Mouse (Mus musculus): ENCODE measurements around the gene Tle2. TPM values are rescaled to one million over a fixed set of nuclear protein-coding genes. Genes with fewer than 3 reads are reported as not detected.

Gene Tle2
- polyA plus RNA-seq, 1 experiment from 2014 or later = 41.7 TPM

DNA sequence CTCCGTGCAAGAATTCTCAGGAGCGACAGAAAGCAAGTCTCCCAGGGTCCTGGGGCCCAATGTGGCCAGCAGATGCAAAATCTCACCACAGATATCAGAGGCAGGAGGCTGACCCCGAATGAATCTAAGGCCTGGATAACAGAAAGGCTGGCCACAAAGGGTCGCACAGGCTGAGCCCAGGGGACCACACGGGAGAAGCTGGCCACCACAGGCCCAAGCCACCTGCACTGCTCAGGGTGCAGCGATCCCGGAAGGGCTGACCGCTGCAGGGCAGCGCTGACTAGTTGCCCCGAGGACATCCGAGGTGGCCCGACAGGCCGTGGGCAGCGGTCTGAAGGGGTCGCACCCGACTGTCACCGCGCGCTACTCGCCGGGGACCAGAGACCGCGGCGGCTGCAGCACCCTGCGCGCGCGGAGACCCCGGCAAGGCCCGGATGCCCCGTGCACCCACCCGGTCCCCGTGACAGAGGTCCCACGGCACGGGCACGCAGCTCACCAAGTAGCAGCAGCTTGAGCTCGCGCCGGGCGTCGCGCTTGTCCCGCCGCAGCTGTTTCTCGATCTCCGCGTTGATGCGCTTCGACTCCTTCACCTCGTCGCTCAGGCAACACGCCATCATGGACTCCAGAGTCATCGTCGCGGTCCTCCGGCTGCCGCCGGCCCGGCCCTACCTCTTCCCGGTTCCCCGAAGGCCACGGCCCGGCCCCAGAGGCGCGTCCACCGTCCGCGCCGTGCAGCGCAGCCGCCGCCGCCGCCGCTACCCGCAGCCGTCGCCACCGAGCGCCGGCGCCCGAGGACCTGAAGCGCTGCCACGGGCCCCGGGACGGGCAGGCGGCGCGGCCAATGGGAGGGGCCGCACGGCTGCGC, 29.8 kb upstream of the Tle2 start:
- H3K4me2 ChIP-seq = peak overlapping the region; percentile 89
- peak; percentile 4; the same call in 1 of the 2 replicates for ATAC-seq (ENCODE audit: insufficient number of reproducible peaks, low FRiP score, low TSS enrichment, low read depth)
- H3K36me3 ChIP-seq = peaks cover 10% of the 10 kb centered on the region
- H3K9ac ChIP-seq = peak overlapping the region; percentile 99
- H3K27me3 ChIP-seq = no peaks in the 10 kb centered on the region
- H3K9me3 ChIP-seq = no peaks in the 10 kb centered on the region
- peak overlapping the region; percentile 98 for H3K4me3 ChIP-seq
- H3K27ac ChIP-seq = peak overlapping the region; percentile 81
- under 1% methylated on average over 93 of the region's 93 CpGs for WGBS
- peaks cover 39% of the 10 kb centered on the region for H3K4me1 ChIP-seq

- peak within 1 kb of the TSS; percentile 86 for H3K27ac ChIP-seq
- H3K4me3 ChIP-seq = peak within 1 kb of the TSS; percentile 98
- ATAC-seq (ENCODE audit: insufficient number of reproducible peaks, low FRiP score, low TSS enrichment, low read depth) = peak; percentile 96
- peaks cover 6% of the 10 kb centered on the region; the same call in 1 of the 2 replicates for H3K36me3 ChIP-seq
- H3K9ac ChIP-seq = peak within 1 kb of the TSS; percentile 99
- H3K4me2 ChIP-seq = peak within 1 kb of the TSS; percentile 89
- peaks cover 36% of the 10 kb centered on the region for H3K4me1 ChIP-seq
- WGBS = 1% methylated on average over 59 of the region's 59 CpGs
- no peaks in the 10 kb centered on the region for H3K9me3 ChIP-seq
- H3K27me3 ChIP-seq = no peaks in the 10 kb centered on the region
These were observed 29.1 kb upstream of the Tle2 start, which contains the start of gene Gna11 for GRCm38 (mm10) chr10:81545161-81545747. Gene Gna11, minus strand, starts transcription at chr10:81545190.

- Histone ChIP-seq H3K9me3 (no peaks in the 10 kb centered on the region), H3K4me2 (no peak overlapping the region), H3K27ac (no peak overlapping the region), H3K9ac (no peak overlapping the region), H3K4me1 (peaks cover 34% of the 10 kb centered on the region), H3K36me3 (no peaks in the 10 kb centered on the region), H3K4me3 (no peak overlapping the region), H3K27me3 (no peaks in the 10 kb centered on the region)
- ATAC-seq (ENCODE audit: insufficient number of reproducible peaks, low FRiP score, low TSS enrichment, low read depth) = no peak
- WGBS = 72% methylated on average over 5 of the region's 5 CpGs
These were observed 28.0 kb upstream of the Tle2 start for GRCm38 (mm10) chr10:81546332-81546731.

DNA sequence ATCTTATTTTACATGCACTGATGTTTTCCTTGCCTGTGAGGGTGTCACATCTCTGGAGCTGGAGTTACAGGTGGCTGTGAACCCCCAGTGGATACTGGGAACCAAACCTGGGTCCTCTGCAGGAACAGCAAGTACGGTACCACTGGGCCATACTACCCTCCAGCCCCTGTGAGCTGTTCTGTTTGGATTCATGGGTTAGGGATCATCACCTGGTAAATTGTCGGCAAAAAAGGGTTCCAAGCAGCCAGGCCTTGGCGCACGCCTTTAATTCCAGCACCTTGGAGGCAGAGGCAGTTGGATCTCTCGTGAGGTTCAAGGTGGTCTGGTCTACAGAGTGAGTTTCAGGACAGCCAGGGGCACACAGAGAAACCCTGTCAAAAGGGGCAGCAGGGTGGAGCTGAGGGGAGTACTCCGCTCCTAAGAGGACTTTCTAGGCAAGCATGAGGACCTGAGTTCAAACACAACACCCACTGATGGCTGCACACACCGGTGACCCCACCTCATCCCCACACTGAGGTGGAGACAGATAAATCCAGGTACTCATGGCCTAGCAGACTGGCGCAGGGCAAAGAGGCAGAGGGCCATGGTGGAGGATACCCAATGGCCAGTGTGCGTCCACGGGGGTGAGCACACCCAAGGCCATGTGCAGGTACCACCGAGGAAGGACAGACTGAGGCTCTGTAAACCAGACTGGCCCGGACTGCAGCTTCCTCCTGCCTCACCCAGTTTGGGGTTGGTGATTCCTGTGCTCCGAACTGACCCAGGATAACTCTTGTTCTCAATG, 27.4 kb upstream of the Tle2 start:
- Histone ChIP-seq H3K4me2 (no peak overlapping the region), H3K36me3 (no peaks in the 10 kb centered on the region), H3K9me3 (no peaks in the 10 kb centered on the region), H3K27ac (no peak overlapping the region), H3K9ac (no peak overlapping the region), H3K4me1 (peaks cover 35% of the 10 kb centered on the region), H3K4me3 (no peak overlapping the region), H3K27me3 (no peaks in the 10 kb centered on the region)
- no peak for ATAC-seq (ENCODE audit: insufficient number of reproducible peaks, low FRiP score, low TSS enrichment, low read depth)
- 91% methylated on average over 13 of the region's 13 CpGs for WGBS

- Histone ChIP-seq H3K9ac (no peak overlapping the region), H3K4me2 (no peak overlapping the region), H3K27ac (no peak overlapping the region), H3K9me3 (no peaks in the 10 kb centered on the region), H3K27me3 (no peaks in the 10 kb centered on the region), H3K4me1 (peaks cover 16% of the 10 kb centered on the region), H3K36me3 (no peaks in the 10 kb centered on the region), H3K4me3 (no peak overlapping the region)
- no peak for ATAC-seq (ENCODE audit: insufficient number of reproducible peaks, low FRiP score, low TSS enrichment, low read depth)
- 56% methylated on average over 5 of the region's 5 CpGs for WGBS
These were observed 25.4 kb upstream of the Tle2 start for GRCm38 (mm10) chr10:81548944-81549343.

DNA sequence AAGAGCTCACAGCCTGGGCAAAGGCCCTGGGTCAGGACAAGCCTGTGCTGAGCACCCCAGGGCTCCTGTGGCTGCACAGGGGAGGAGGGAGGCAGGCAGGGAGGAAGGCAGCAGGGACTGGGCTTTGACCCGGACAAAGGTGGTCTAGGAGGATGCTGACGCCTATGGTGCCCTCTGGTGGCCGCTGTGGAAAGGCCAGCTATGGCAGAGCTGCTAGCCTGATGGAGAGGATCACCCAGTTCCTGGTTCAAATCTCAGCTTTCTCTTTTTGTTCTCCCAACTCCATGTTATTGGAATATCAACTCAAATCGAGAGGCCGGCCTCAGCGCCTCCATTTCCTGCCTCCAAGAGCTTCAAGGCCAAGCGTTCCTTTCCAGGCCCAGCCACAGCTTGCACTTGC, 24.1 kb upstream of the Tle2 start:
- Histone ChIP-seq H3K4me3 (no peak overlapping the region), H3K4me1 (peaks cover 12% of the 10 kb centered on the region), H3K4me2 (no peak overlapping the region), H3K9me3 (no peaks in the 10 kb centered on the region), H3K27ac (no peak overlapping the region), H3K27me3 (no peaks in the 10 kb centered on the region), H3K9ac (no peak overlapping the region), H3K36me3 (no peaks in the 10 kb centered on the region)
- 12% methylated on average over 7 of the region's 7 CpGs for WGBS
- no peak for ATAC-seq (ENCODE audit: insufficient number of reproducible peaks, low FRiP score, low TSS enrichment, low read depth)

GRCm38 (mm10) chr10:81551597-81552102, 22.7 kb upstream of the Tle2 start:
- Histone ChIP-seq H3K27ac (peak overlapping the region; percentile 35), H3K36me3 (no peaks in the 10 kb centered on the region), H3K9ac (no peak overlapping the region), H3K27me3 (no peaks in the 10 kb centered on the region), H3K9me3 (no peaks in the 10 kb centered on the region), H3K4me2 (0 out of 2 replicates have a peak overlapping the region, but pooled peaks have one; percentile 10), H3K4me1 (peaks cover 8% of the 10 kb centered on the region), H3K4me3 (no peak overlapping the region)
- 3% methylated on average over 12 of the region's 12 CpGs for WGBS
- ATAC-seq (ENCODE audit: insufficient number of reproducible peaks, low FRiP score, low TSS enrichment, low read depth) = peak; percentile 74

GRCm38 (mm10) chr10:81553232-81553631, 21.1 kb upstream of the Tle2 start:
- H3K27me3 ChIP-seq = no peaks in the 10 kb centered on the region
- H3K27ac ChIP-seq = no peak overlapping the region
- no peaks in the 10 kb centered on the region for H3K36me3 ChIP-seq
- H3K9me3 ChIP-seq = no peaks in the 10 kb centered on the region
- peaks cover 8% of the 10 kb centered on the region for H3K4me1 ChIP-seq
- H3K4me3 ChIP-seq = no peak overlapping the region
- ATAC-seq (ENCODE audit: insufficient number of reproducible peaks, low FRiP score, low TSS enrichment, low read depth) = no peak
- H3K9ac ChIP-seq = no peak overlapping the region
- no peak overlapping the region for H3K4me2 ChIP-seq
- WGBS = 88% methylated on average over 5 of the region's 5 CpGs

DNA sequence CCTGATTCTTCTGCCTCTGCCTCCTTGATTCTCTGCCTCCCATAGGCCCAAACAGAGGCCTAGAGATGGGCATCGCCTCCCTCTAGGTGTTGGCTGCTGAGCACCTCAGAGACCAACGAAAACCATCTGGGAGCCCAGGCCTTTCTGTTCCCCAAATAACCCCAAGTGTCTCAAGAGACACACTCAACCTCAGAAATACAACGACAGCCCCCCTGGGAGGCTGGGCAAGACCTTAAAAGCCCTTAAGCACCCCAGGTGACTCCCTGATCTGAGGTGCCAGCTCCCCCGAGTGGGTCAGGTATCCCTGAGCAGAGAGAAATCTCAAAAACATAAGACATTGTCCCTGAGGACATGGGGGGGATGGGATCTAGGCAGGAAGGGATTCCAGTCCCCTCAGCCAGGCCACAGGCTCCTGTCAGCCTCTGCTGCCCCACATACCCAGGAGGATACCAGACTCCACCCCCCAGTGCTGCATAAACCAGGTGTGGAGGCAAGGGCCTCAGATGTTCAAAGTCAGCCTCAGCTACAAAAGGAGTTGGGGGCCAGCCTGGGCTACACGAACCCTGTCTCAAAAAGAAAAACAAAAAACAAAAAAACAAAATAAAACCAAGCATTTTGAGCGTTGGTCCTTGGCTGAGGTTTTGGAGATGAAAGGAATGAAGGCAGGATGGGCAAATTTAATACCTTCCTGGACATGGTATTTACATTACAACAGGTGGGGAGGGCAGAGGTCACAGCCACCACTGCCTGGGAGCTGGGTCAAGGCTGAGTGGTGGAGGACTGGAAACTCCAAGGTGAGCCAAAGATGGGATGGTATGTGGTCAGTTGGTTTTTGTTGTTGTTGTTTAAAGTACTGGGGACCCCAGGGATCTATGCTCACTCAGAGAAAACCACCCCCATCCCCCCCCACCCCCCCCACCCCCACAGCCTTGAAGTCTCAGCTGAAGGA, 20.3 kb upstream of the Tle2 start:
- H3K9me3 ChIP-seq = no peaks in the 10 kb centered on the region
- ATAC-seq (ENCODE audit: insufficient number of reproducible peaks, low FRiP score, low TSS enrichment, low read depth) = no peak
- H3K27ac ChIP-seq = no peak overlapping the region
- H3K9ac ChIP-seq = no peak overlapping the region
- H3K4me2 ChIP-seq = no peak overlapping the region
- WGBS = 75% methylated on average over 6 of the region's 6 CpGs
- H3K4me3 ChIP-seq = no peak overlapping the region
- H3K36me3 ChIP-seq = no peaks in the 10 kb centered on the region
- H3K4me1 ChIP-seq = peaks cover 13% of the 10 kb centered on the region
- no peaks in the 10 kb centered on the region for H3K27me3 ChIP-seq

DNA sequence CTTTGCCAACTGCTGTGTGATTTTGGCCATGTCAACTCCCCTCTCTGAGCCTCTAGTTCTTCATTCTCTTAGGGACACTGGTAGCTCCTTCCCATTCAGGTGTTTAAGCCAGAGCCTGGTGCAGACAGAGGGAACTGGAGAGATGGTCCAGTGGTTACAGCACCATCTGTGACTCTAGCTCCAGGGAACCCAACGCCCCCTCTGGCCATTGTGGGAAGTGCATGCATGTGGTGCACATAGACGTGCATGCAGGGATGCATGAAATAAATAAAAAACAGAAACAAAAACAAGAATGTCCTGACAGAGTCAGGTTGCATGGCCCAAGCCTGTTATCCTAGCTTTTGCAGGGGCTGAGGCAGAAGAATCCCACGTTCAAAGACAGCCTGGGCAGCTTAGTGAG, 18.1 kb upstream of the Tle2 start:
- Histone ChIP-seq H3K4me2 (no peak overlapping the region), H3K36me3 (0 out of 2 replicates have a peak, but pooled peaks cover 3% of the 10 kb centered on the region), H3K9me3 (no peaks in the 10 kb centered on the region), H3K4me1 (peaks cover 24% of the 10 kb centered on the region), H3K9ac (no peak overlapping the region), H3K27ac (no peak overlapping the region), H3K4me3 (no peak overlapping the region), H3K27me3 (no peaks in the 10 kb centered on the region)
- ATAC-seq (ENCODE audit: insufficient number of reproducible peaks, low FRiP score, low TSS enrichment, low read depth) = no peak
- WGBS = 76% methylated on average over 3 of the region's 3 CpGs

DNA sequence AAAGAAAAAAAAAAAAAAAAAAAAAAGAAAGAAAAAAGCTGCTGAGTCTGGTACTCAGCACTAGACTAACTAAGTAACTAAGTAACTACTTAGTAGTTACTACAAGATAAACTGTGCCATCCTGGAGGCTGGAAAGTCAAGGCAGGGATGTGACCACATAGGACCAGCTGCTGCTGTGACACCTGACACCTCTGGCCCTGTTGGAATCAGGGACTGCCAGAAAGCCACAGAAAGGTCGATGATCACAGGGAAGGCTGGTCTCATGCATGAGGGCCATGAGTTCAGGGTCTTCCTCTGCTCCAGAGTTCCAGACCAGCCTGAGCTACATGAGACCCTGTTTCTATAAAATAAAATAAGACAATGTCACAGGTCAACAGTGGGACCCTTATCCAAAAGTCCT, 16.9 kb upstream of the Tle2 start:
- H3K36me3 ChIP-seq = peaks cover 8% of the 10 kb centered on the region; the same call in 1 of the 2 replicates
- H3K4me2 ChIP-seq = no peak overlapping the region
- H3K27ac ChIP-seq = no peak overlapping the region

More for the DNA sequence above, 16.9 kb upstream of the Tle2 start:
- no peak for ATAC-seq (ENCODE audit: insufficient number of reproducible peaks, low FRiP score, low TSS enrichment, low read depth)
- 19% methylated on average over 1 of the region's 1 CpGs for WGBS
- Histone ChIP-seq H3K27me3 (no peaks in the 10 kb centered on the region), H3K4me1 (peaks cover 26% of the 10 kb centered on the region), H3K9me3 (no peaks in the 10 kb centered on the region), H3K4me3 (no peak overlapping the region), H3K9ac (no peak overlapping the region)
